ENCODE assay signal across 8 mouse cellular contexts in the genomic region with DNA sequence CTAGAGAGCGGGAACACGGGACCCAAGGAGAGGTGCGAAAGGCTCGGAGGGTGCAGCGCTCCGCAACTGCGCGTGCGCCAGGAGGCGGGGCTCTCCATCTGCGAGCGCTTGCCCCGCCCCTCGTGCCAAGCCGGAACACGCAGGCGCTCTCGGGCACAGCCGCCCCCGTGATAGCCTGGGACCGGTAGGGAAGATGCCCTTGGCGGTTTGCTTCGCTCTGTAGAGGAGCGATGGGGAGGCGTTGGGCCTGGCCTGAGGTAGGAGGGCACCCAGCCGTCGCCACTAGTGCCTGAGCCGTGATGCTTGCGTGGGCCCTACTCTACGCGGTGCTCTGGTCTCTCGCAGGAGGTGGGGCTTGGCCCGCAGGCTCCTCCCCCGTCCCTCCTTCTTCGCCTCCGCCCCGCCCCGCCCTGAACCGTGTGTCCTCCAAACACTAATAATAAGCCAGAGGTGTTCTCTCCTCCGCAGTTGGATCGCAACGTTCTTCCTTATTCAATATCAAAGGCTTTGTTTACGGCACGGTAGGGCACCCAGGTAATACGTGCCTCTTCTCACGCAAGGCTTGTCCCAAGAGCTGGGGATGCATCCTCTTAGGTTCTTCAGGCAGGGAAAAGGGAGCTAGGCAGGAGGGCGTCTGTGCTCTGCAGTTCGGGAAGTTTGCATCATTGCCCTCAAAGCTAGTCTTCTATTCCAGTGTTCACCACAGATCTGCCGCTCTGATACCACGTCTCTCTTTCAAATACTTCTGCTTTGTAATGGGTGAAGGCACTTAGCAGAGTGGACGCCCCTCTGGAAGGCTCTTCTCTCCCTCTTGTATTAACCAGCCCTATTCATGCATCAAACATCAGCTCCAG. TPM values are rescaled to one million over a fixed set of nuclear protein-coding genes. Genes with fewer than 3 reads are reported as not detected.
DNase-seq lines count a peak whose midpoint lies in the region; ATAC-seq lines count a peak whose summit lies in the region.

Gene Zpbp2, plus strand, starts transcription at position 123 of the 854 bp plus-strand sequence.

- no peaks in the 10 kb centered on the region for H3K9me3 ChIP-seq in heart, embryonic 14.5 days (ENCODE audit: control insufficient read depth, low read length)
- no peaks in the 10 kb centered on the region for H3K9me3 ChIP-seq in liver, embryonic 12.5 days (replicated peaks)

- H3K27ac ChIP-seq in heart, embryonic 14.5 days (replicated peaks in 1 of 2; ENCODE audit: control insufficient read depth in 1 of 2, insufficient read depth in 1 of 2, low read depth in 2 of 2, low read length in 2 of 2): peak within 1 kb of the TSS; percentile 75 to 78
- H3K27ac ChIP-seq in liver, embryonic 12.5 days: peak within 1 kb of the TSS; percentile 82

- WGBS in heart, embryonic 14.5 days: 1% methylated on average over 51 of the region's 51 CpGs
- under 1% methylated on average over 49 of the region's 51 CpGs for WGBS in liver, embryonic 12.5 days (ENCODE audit: insufficient replicate concordance)

- H3K4me1 ChIP-seq in heart, embryonic 14.5 days (ENCODE audit: control insufficient read depth in 2 of 2, insufficient read depth in 2 of 2, low read length in 2 of 2): peaks cover 6 to 10% of the 10 kb centered on the region in 2 experiments; a peak in 3 of 4 replicates
- H3K4me1 ChIP-seq in liver, embryonic 12.5 days: peaks cover 20% of the 10 kb centered on the region

- peak; percentile 91 to 95 for DNase-seq in CD8-positive naive resting alpha-beta T cell, adult 2 months (ENCODE audit: low read depth in 2 of 2, low spot score in 2 of 2)
- peak; percentile 88 for DNase-seq in c-Kit-negative CD71-positive TER-119-positive erythroid progenitor cells, embryonic 14.5 days (ENCODE audit: low read depth, low spot score)
- peak; percentile 60 for DNase-seq in fibroblast of lung, adult 2 months (ENCODE audit: low read depth)
- DNase-seq in kidney, postnatal 14 days: peak; percentile 92
- DNase-seq in naive thymus-derived CD4-positive, alpha-beta T cell, adult 2 months (ENCODE audit: low read depth): peak; percentile 99
- peak; percentile 97 for DNase-seq in splenic B cell, adult 2 months (ENCODE audit: low read depth, low spot score)

- H3K4me3 ChIP-seq in heart, embryonic 14.5 days (ENCODE audit: control insufficient read depth in 1 of 2, insufficient read depth in 1 of 2, low read depth in 1 of 2, low read length in 2 of 2): peak within 1 kb of the TSS; percentile 82 to 96
- H3K4me3 ChIP-seq in liver, embryonic 12.5 days: peak within 1 kb of the TSS; percentile 73

- H3K27me3 ChIP-seq in heart, embryonic 14.5 days (ENCODE audit: control insufficient read depth, insufficient read depth, low read length): peaks cover 43% of the 10 kb centered on the region
- H3K27me3 ChIP-seq in liver, embryonic 12.5 days (replicated peaks): peaks cover 44% of the 10 kb centered on the region
- H3K27me3 ChIP-seq in splenic B cell, adult 2 months (ENCODE audit: control insufficient read depth, insufficient read depth, low read length, poor library complexity, severe bottlenecking): no peaks in the 10 kb centered on the region

- H3K36me3 ChIP-seq in heart, embryonic 14.5 days (ENCODE audit: control insufficient read depth, insufficient read depth, low read length): no peaks in the 10 kb centered on the region
- no peaks in the 10 kb centered on the region for H3K36me3 ChIP-seq in liver, embryonic 12.5 days
- H3K36me3 ChIP-seq in splenic B cell, adult 2 months (ENCODE audit: control insufficient read depth, insufficient read depth, low read length, poor library complexity, severe bottlenecking): no peaks in the 10 kb centered on the region

- peak within 1 kb of the TSS; percentile 72 for H3K9ac ChIP-seq in heart, embryonic 14.5 days (ENCODE audit: low read length)
- peak within 1 kb of the TSS; percentile 75 for H3K9ac ChIP-seq in liver, embryonic 12.5 days

- peak; percentile 94 for ATAC-seq in heart, embryonic 14.5 days (ENCODE audit: insufficient number of reproducible peaks, insufficient read depth, low FRiP score, low read depth)
- ATAC-seq in liver, embryonic 12.5 days: peak; percentile 99

- H3K4me2 ChIP-seq in heart, embryonic 14.5 days (ENCODE audit: low read length): peak within 1 kb of the TSS; percentile 86
- peak within 1 kb of the TSS; percentile 91 for H3K4me2 ChIP-seq in liver, embryonic 12.5 days

RNA-seq across cellular contexts. Expression of gene Zpbp2, which starts in this region (rescaled TPM):
- polyA plus RNA-seq in heart, embryonic 14.5 days (2014; fragmentation: Nextera tagmentation; extraction: Ambion mirVana): 0.16 and 0.47 TPM in 2 replicates
- 0.46 and 0.55 TPM in 2 replicates for polyA plus RNA-seq in liver, embryonic 12.5 days (2016; fragmentation: Nextera tagmentation; extraction: Ambion mirVana)

Comparison
In these comparisons a context has a peak if more than half of its experiments do, and no peak if none do; other contexts are left out.
1. Peak in every context shown above with its lines: DNase-seq, ATAC-seq, H3K4me3 ChIP-seq and H3K27ac ChIP-seq.
2. Peak in ATAC-seq, H3K4me3 ChIP-seq, H3K27ac ChIP-seq, H3K9ac ChIP-seq and H3K4me2 ChIP-seq in heart, embryonic 14.5 days; RNA of the gene not detected or under 1 TPM.
3. Peak in ATAC-seq, H3K4me3 ChIP-seq, H3K27ac ChIP-seq, H3K9ac ChIP-seq and H3K4me2 ChIP-seq in liver, embryonic 12.5 days; RNA of the gene not detected or under 1 TPM.